Mouse (Mus musculus) Patski (cell line): ENCODE measurements around the gene Nfatc4. TPM values are rescaled to one million over a fixed set of nuclear protein-coding genes. Genes with fewer than 3 reads are reported as not detected.

Experiments
- ATAC-seq: fragments of 100-300 bp; one replicate; pipeline ENCODE4 v1.8.0; 2021
- CTCF ChIA-PET: fragments of 350-600 bp; sonication (Branson Sonifier 250); formaldehyde crosslinking; loops from one replicate; lab custom pipeline; 2022; ENCODE audit warnings: inconsistent platforms; lab: Charles Lee
- POLR2A ChIA-PET: fragments of 350-600 bp; sonication (Branson Sonifier 250); formaldehyde crosslinking; loops from one replicate; lab custom pipeline; 2022; ENCODE audit warnings: antibody characterized with exemption, inconsistent platforms; lab: Charles Lee
- DNase-seq: peaks from one replicate; pipeline ENCODE4 v3.0.0-alpha.2; 2011; ENCODE audit warnings: low read depth, low spot score
- H3K27me3 ChIP-seq: fragments of 371-371 bp; one replicate; pipeline ENCODE4 v1.5.1; 2021
- CTCF ChIP-seq: fragments of 100-300 bp; IDR thresholded peaks from one replicate; pipeline ENCODE4 v1.5.1; 2021
- in situ Hi-C: fragments of 300-500 bp; cut with MboI; formaldehyde crosslinking; loops from 3 replicates; pipeline ENCODE4 v1.11.1; 2018; ENCODE audit warnings: low pct_unique_long_range_greater_than_20kb, mixed read lengths
- polyA plus RNA-seq: library from polyadenylated mRNA; unstranded; gene quantifications from one replicate; pipeline ENCODE4 v1.2.3, GENCODE M21; 2021

Nfatc4 gene
- polyA plus RNA-seq, 1 experiment from 2014 or later: 3.9 TPM

DNA sequence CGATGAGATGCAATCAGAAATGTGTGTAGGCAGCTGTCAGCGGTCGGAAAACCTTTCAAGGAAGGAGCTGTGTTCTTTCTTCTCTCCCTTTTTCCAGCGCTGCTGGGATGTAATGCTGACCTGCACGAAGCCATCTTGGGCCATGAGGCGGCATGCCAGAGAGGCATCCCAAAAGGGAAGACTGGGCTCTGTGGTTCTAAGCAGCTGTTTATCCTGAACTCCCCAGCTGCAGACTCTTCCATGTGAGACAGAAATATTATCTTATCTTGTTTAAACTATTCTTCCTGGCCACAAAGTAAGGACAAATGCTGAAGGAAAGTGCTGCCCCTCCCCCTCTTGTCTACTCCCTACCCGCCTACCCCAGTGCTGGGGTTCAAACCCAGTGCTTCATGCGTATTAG, 58.0 kb downstream of the Nfatc4 start:
- H3K27me3 ChIP-seq: peaks cover 24% of the 10 kb centered on the region
- no peak for TF ChIP-seq CTCF
- no peak for DNase-seq
- POLR2A ChIA-PET: interaction anchor here (0.7 kb wide), 1 partner anchor 13 kb away, joined by 5 read pairs; no protein-coding TSS in a partner anchor
- in situ Hi-C loops: no loop called here
- CTCF ChIA-PET: interaction anchor here (0.6 kb wide), 1 partner anchor 13 kb away, joined by 3 read pairs; no protein-coding TSS in a partner anchor
- no peak for ATAC-seq

- in situ Hi-C loops: no loop called here
- peaks cover 16% of the 10 kb centered on the region for H3K27me3 ChIP-seq
- TF ChIP-seq CTCF: no peak
- ATAC-seq (no peak), DNase-seq (no peak)
- CTCF ChIA-PET: interaction anchor here (1.3 kb wide), 1 partner anchor 8 kb away, joined by 4 read pairs; no protein-coding TSS in a partner anchor
- POLR2A ChIA-PET: interaction anchor here (1.3 kb wide), 1 partner anchor 14 kb away, joined by 6 read pairs; no protein-coding TSS in a partner anchor
These were observed 59.3 kb downstream of the Nfatc4 start for GRCm38 (mm10) chr14:55882171-55882641.

DNA sequence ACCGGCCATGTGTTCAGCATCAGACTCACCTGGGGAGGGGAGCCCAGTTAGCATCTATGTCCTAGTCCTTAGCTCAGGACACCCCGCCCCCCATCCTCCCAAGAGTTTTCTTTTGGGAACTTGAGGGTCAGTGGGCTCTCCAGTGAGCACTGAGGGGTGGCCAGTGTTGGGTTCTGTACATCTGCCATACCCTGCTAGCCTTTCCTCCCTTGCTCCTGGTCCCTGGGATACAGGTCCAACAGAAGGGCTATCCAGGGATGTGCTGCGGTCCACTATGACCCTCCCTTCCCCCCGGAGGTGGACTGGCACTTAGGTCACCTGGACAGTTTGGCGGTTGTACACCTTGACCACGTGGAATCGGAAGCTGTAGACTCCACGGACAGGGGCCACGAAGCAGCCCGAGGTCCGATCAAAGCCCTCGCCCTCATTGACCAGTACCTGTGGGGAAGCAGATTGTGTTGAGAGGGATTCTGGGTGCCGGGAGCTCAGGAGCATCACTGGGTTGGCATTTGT, 60.3 kb downstream of the Nfatc4 start:
- no peak for TF ChIP-seq CTCF
- CTCF ChIA-PET: interaction anchor here (1.3 kb wide), 1 partner anchor 9 kb away, joined by 4 read pairs; no protein-coding TSS in a partner anchor
- POLR2A ChIA-PET: interaction anchor here (1.3 kb wide), 1 partner anchor 13 kb away, joined by 6 read pairs; no protein-coding TSS in a partner anchor
- peaks cover 9% of the 10 kb centered on the region for H3K27me3 ChIP-seq
- DNase-seq (no peak), ATAC-seq (no peak)
- in situ Hi-C loops: no loop called here

Other genes with a start within 250 kb of the Nfatc4 start
- gene Fitm1, start 247.5 kb upstream of the Nfatc4 start, polyA plus RNA-seq: not detected
- gene Psme1, start 245.0 kb upstream of the Nfatc4 start, polyA plus RNA-seq: 243 TPM
- 7.3 TPM for gene Emc9, start 237.8 kb upstream of the Nfatc4 start, polyA plus RNA-seq
- gene Psme2, start 232.0 kb upstream of the Nfatc4 start, polyA plus RNA-seq: 177 TPM
- 28.0 TPM for gene Rnf31, start 231.4 kb upstream of the Nfatc4 start, polyA plus RNA-seq
- 24.2 TPM for gene Irf9, start 219.6 kb upstream of the Nfatc4 start, polyA plus RNA-seq
- not detected for gene Rec8, start 205.1 kb upstream of the Nfatc4 start, polyA plus RNA-seq
- 116 TPM for gene Ipo4, start 187.2 kb upstream of the Nfatc4 start, polyA plus RNA-seq
- 1.5 TPM for gene Gm49378, start 185.2 kb upstream of the Nfatc4 start, polyA plus RNA-seq
- 109 TPM for gene Tm9sf1, start 179.3 kb upstream of the Nfatc4 start, polyA plus RNA-seq
- 0.42 TPM for gene Tssk4, start 173.0 kb upstream of the Nfatc4 start, polyA plus RNA-seq
- gene Mdp1, start 162.6 kb upstream of the Nfatc4 start, polyA plus RNA-seq: 29.7 TPM
- 35.9 TPM for gene Gmpr2, start 151.2 kb upstream of the Nfatc4 start, polyA plus RNA-seq
- 325 TPM for gene Nedd8, start 151.0 kb upstream of the Nfatc4 start, polyA plus RNA-seq
- gene Tinf2, start 141.3 kb upstream of the Nfatc4 start, polyA plus RNA-seq: 19.5 TPM
- 0.12 TPM for gene Tgm1, start 109.2 kb upstream of the Nfatc4 start, polyA plus RNA-seq
- 32.8 TPM for gene Rabggta, start 100.9 kb upstream of the Nfatc4 start, polyA plus RNA-seq
- 87.3 TPM for gene Dhrs1, start 77.5 kb upstream of the Nfatc4 start, polyA plus RNA-seq
- gene Nop9, start 77.5 kb upstream of the Nfatc4 start, polyA plus RNA-seq: 25.5 TPM
- gene Cideb, start 64.7 kb upstream of the Nfatc4 start, polyA plus RNA-seq: 1.9 TPM
- gene Ltb4r2, start 61.7 kb upstream of the Nfatc4 start, polyA plus RNA-seq: not detected
- not detected for gene Ltb4r1, start 57.2 kb upstream of the Nfatc4 start, polyA plus RNA-seq
- gene Adcy4, start 39.0 kb upstream of the Nfatc4 start, polyA plus RNA-seq: not detected
- 0.12 TPM for gene Ripk3, start 34.3 kb upstream of the Nfatc4 start, polyA plus RNA-seq
- gene Nynrin, start 30.9 kb downstream of the Nfatc4 start, polyA plus RNA-seq: not detected
- 0.12 TPM for gene Cbln3, start 61.2 kb downstream of the Nfatc4 start, polyA plus RNA-seq
- gene Khnyn, start 61.8 kb downstream of the Nfatc4 start, polyA plus RNA-seq: 16.2 TPM
- 42.4 TPM for gene Sdr39u1, start 77.1 kb downstream of the Nfatc4 start, polyA plus RNA-seq
- gene Cma1, start 121.5 kb downstream of the Nfatc4 start, polyA plus RNA-seq: not detected
- gene Cma2, start 127.8 kb downstream of the Nfatc4 start, polyA plus RNA-seq: not detected
- gene Mcpt1, start 194.8 kb downstream of the Nfatc4 start, polyA plus RNA-seq: not detected
- not detected for gene Mcpt9, start 207.4 kb downstream of the Nfatc4 start, polyA plus RNA-seq
- not detected for gene Mcpt2, start 218.9 kb downstream of the Nfatc4 start, polyA plus RNA-seq
- gene Mcpt4, start 239.2 kb downstream of the Nfatc4 start, polyA plus RNA-seq: not detected